Mouse (Mus musculus) stomach, postnatal 0 days (tissue): ENCODE measurements around the gene Comtd1. TPM values are rescaled to one million over a fixed set of nuclear protein-coding genes. Genes with fewer than 3 reads are reported as not detected.
A peak's percentile ranks its signal among the peaks of the same experiment; 100 is the strongest.

ENCODE experiments used
- ATAC-seq: fragments of 200-750 bp; cut with Nextera tagmentation; 2 replicates; pipeline ENCODE4 v1.8.0; 2017; ENCODE audit not compliant: low FRiP score, low TSS enrichment
- DNase-seq: peaks from one replicate; pipeline ENCODE4 v3.0.0-alpha.2; 2016; ENCODE audit warnings: low spot score
- H3K27ac ChIP-seq: fragments of 300-500 bp; sonication (generic); replicated peaks from 2 replicates; pipeline ENCODE4 v1.5.1; 2014; ENCODE audit warnings: mild to moderate bottlenecking, control low read depth
- H3K27me3 ChIP-seq: fragments of 300-500 bp; sonication (generic); 2 replicates; pipeline ENCODE4 v1.6.1; 2014; ENCODE audit warnings: low read length; ENCODE audit not compliant: control insufficient read depth, insufficient read depth
- H3K36me3 ChIP-seq: fragments of 300-500 bp; sonication (generic); 2 replicates; pipeline ENCODE4 v1.6.1; 2014; ENCODE audit warnings: low read length, mixed read lengths; ENCODE audit not compliant: control insufficient read depth, insufficient read depth
- H3K4me1 ChIP-seq: fragments of 300-500 bp; sonication (generic); replicated peaks from 2 replicates; pipeline ENCODE4 v1.6.1; 2014; ENCODE audit warnings: antibody characterized with exemption; ENCODE audit not compliant: control insufficient read depth, insufficient read depth
- H3K4me2 ChIP-seq: fragments of 300-500 bp; sonication (generic); replicated peaks from 2 replicates; pipeline ENCODE4 v1.6.1; 2014; ENCODE audit warnings: low read depth, mild to moderate bottlenecking, control low read depth, moderate library complexity
- H3K4me3 ChIP-seq: fragments of 300-500 bp; sonication (generic); 2 replicates; pipeline ENCODE4 v1.5.1; 2014; ENCODE audit warnings: low read depth, low read length, control low read depth
- H3K9ac ChIP-seq: fragments of 300-500 bp; sonication (generic); 2 replicates; pipeline ENCODE4 v1.6.1; 2014; ENCODE audit warnings: mild to moderate bottlenecking, low read length, control low read depth, mixed read lengths
- H3K9me3 ChIP-seq: fragments of 300-500 bp; sonication (generic); 2 replicates; pipeline ENCODE4 v1.6.1; 2016; ENCODE audit warnings: low read length; ENCODE audit not compliant: control insufficient read depth
- CTCF ChIP-seq: IDR thresholded peaks from 2 replicates; pipeline ENCODE4 v1.5.1; 2016; ENCODE audit warnings: antibody characterized with exemption, low read depth, mild to moderate bottlenecking, moderate library complexity
- EP300 ChIP-seq: optimal IDR thresholded peaks from 2 replicates; pipeline ENCODE3; 2016; ENCODE audit warnings: antibody characterized with exemption
- WGBS: fragments of 180-500 bp; shearing (Covaris S2); extraction: QIAGEN DNeasy Blood & Tissue Kit; methylation state at CpG from one replicate; pipeline ENCODE4 v1.1.7; 2014; 5-methylcytosine and 5-hydroxymethylcytosine counted together
- polyA plus RNA-seq: library from polyadenylated mRNA; unstranded; fragments of >200 nt; fragmentation: Nextera tagmentation; extraction: Ambion mirVana; gene quantifications from 2 replicates; pipeline ENCODE4 v1.2.1, GENCODE M21; 2015

The Comtd1 gene
- polyA plus RNA-seq, 1 experiment from 2014 or later = 39.2 TPM

GRCm38 (mm10) chr14:21866291-21866690 is 17.5 kb upstream of the Comtd1 start:
- no peak overlapping the region for H3K4me3 ChIP-seq
- ATAC-seq (no peak), DNase-seq (no peak)
- no peak overlapping the region for H3K27ac ChIP-seq
- H3K9ac ChIP-seq = no peak overlapping the region
- no peak overlapping the region for H3K4me2 ChIP-seq
- H3K27me3 ChIP-seq = no peaks in the 10 kb centered on the region
- H3K4me1 ChIP-seq = no peaks in the 10 kb centered on the region
- no peaks in the 10 kb centered on the region for H3K9me3 ChIP-seq
- no peak for TF ChIP-seq CTCF
- TF ChIP-seq EP300 = no peak
- H3K36me3 ChIP-seq = no peaks in the 10 kb centered on the region
- WGBS = 30% methylated on average over 7 of the region's 7 CpGs

GRCm38 (mm10) chr14:21856886-21857285 is 8.1 kb upstream of the Comtd1 start:
- no peak overlapping the region for H3K4me3 ChIP-seq
- H3K9ac ChIP-seq = no peak overlapping the region
- WGBS = 90% methylated on average over 14 of the region's 14 CpGs
- DNase-seq (no peak), ATAC-seq (no peak)
- H3K36me3 ChIP-seq = no peaks in the 10 kb centered on the region
- no peak overlapping the region for H3K4me2 ChIP-seq
- no peak overlapping the region for H3K27ac ChIP-seq
- H3K4me1 ChIP-seq = no peaks in the 10 kb centered on the region
- TF ChIP-seq EP300 (no peak), CTCF (no peak)
- H3K9me3 ChIP-seq = no peaks in the 10 kb centered on the region
- H3K27me3 ChIP-seq = no peaks in the 10 kb centered on the region

GRCm38 (mm10) chr14:21855961-21856360 is 7.2 kb upstream of the Comtd1 start:
- H3K9ac ChIP-seq = no peak overlapping the region
- 55% methylated on average over 3 of the region's 3 CpGs for WGBS
- H3K4me3 ChIP-seq = no peak overlapping the region
- TF ChIP-seq EP300 = no peak
- TF ChIP-seq CTCF = no peak
- DNase-seq (no peak), ATAC-seq (no peak)
- H3K9me3 ChIP-seq = no peaks in the 10 kb centered on the region
- no peaks in the 10 kb centered on the region for H3K36me3 ChIP-seq
- H3K27ac ChIP-seq = no peak overlapping the region
- H3K4me2 ChIP-seq = no peak overlapping the region
- H3K4me1 ChIP-seq = no peaks in the 10 kb centered on the region
- no peaks in the 10 kb centered on the region for H3K27me3 ChIP-seq

- H3K9ac ChIP-seq = no peak overlapping the region
These were observed 5.5 kb upstream of the Comtd1 start for GRCm38 (mm10) chr14:21854271-21854670.

GRCm38 (mm10) chr14:21853456-21854109 is 4.8 kb upstream of the Comtd1 start:
- Histone ChIP-seq H3K4me3 (no peak overlapping the region), H3K27ac (peak overlapping the region; percentile 50), H3K4me1 (no peaks in the 10 kb centered on the region), H3K36me3 (no peaks in the 10 kb centered on the region), H3K4me2 (peak overlapping the region; percentile 43), H3K9ac (no peak overlapping the region), H3K27me3 (no peaks in the 10 kb centered on the region), H3K9me3 (no peaks in the 10 kb centered on the region)
- ATAC-seq (peak; percentile 24; the same call in 1 of the 2 replicates), DNase-seq (peak; percentile 76)
- WGBS = 7% methylated on average over 17 of the region's 17 CpGs
- no peak for TF ChIP-seq EP300
- peak; percentile 81 for TF ChIP-seq CTCF

More at GRCm38 (mm10) chr14:21854271-21854670, 5.5 kb upstream of the Comtd1 start:
- no peak for DNase-seq
- WGBS = 48% methylated on average over 9 of the region's 9 CpGs
- Histone ChIP-seq H3K27me3 (no peaks in the 10 kb centered on the region), H3K4me1 (no peaks in the 10 kb centered on the region), H3K36me3 (no peaks in the 10 kb centered on the region), H3K9me3 (no peaks in the 10 kb centered on the region), H3K4me3 (no peak overlapping the region), H3K27ac (no peak overlapping the region), H3K4me2 (peak overlapping the region; percentile 43)
- no peak for TF ChIP-seq CTCF
- TF ChIP-seq EP300 = no peak
- ATAC-seq = no peak

GRCm38 (mm10) chr14:21851996-21852791 is 3.4 kb upstream of the Comtd1 start:
- Histone ChIP-seq H3K9me3 (no peaks in the 10 kb centered on the region), H3K4me1 (0 out of 2 replicates have a peak, but pooled peaks cover 3% of the 10 kb centered on the region), H3K36me3 (no peaks in the 10 kb centered on the region), H3K4me3 (no peak overlapping the region), H3K4me2 (no peak overlapping the region), H3K27ac (peak overlapping the region; percentile 30), H3K9ac (no peak overlapping the region), H3K27me3 (no peaks in the 10 kb centered on the region)
- no peak for ATAC-seq
- TF ChIP-seq CTCF = 0 out of 2 replicates have a peak, but pooled peaks have one; percentile 2
- no peak for TF ChIP-seq EP300
- 58% methylated on average over 16 of the region's 16 CpGs for WGBS
- no peak for DNase-seq
